Mouse (Mus musculus) G1E (cell line): Measurements from ENCODE around the gene Cadm1. TPM values are rescaled to one million over a fixed set of nuclear protein-coding genes. Genes with fewer than 3 reads are reported as not detected.

Source experiments
- ATAC-seq: 2 replicates; pipeline ENCODE4 v1.8.0; 2016; ENCODE audit warnings: mild to moderate bottlenecking; ENCODE audit not compliant: insufficient number of reproducible peaks, poor library complexity, low FRiP score, severe bottlenecking; ENCODE audit errors: extremely low read depth
- DNase-seq: peaks from one replicate; pipeline ENCODE4 v3.0.0; 2012; ENCODE audit warnings: low spot score
- H3K27me3 ChIP-seq: 2 replicates; pipeline ENCODE4 v1.6.1; 2012; ENCODE audit warnings: mild to moderate bottlenecking, low read length, inconsistent platforms; ENCODE audit not compliant: insufficient read depth
- H3K36me3 ChIP-seq: replicated peaks from 2 replicates; pipeline ENCODE3; 2012; ENCODE audit warnings: mild to moderate bottlenecking, inconsistent platforms
- H3K4me1 ChIP-seq: 2 replicates; pipeline ENCODE4 v1.6.1; 2012; ENCODE audit warnings: low read depth, low read length, inconsistent platforms, mixed read lengths; ENCODE audit not compliant: insufficient read depth
- H3K4me3 ChIP-seq: 2 replicates; pipeline ENCODE4 v1.5.1; 2012; ENCODE audit warnings: low read depth, mild to moderate bottlenecking, inconsistent platforms, low read length, moderate library complexity, mixed read lengths
- H3K9me3 ChIP-seq: replicated peaks from 2 replicates; pipeline ENCODE4 v1.6.1; 2012; ENCODE audit warnings: inconsistent platforms
- CTCF ChIP-seq: IDR thresholded peaks from 2 replicates; pipeline ENCODE4 v1.5.1; 2012; ENCODE audit warnings: low read depth, low read length, inconsistent platforms, mixed read lengths
- GATA1 ChIP-seq: IDR thresholded peaks from 2 replicates; pipeline ENCODE4 v1.6.1; 2012; ENCODE audit warnings: borderline replicate concordance, low read length, inconsistent platforms, mixed read lengths
- GATA2 ChIP-seq: IDR thresholded peaks from 2 replicates; pipeline ENCODE4 v1.6.1; 2012; ENCODE audit warnings: low read depth, low read length, inconsistent platforms, borderline replicate concordance
- POLR2AphosphoS5 ChIP-seq: IDR thresholded peaks from 2 replicates; pipeline ENCODE4 v1.6.1; 2012; ENCODE audit warnings: low read depth, low read length, inconsistent platforms; ENCODE audit not compliant: insufficient replicate concordance
- TAL1 ChIP-seq: conservative IDR thresholded peaks from 2 replicates; pipeline ENCODE4 v1.6.1; 2012; ENCODE audit warnings: low read depth, low read length, inconsistent platforms, mixed read lengths
- polyA plus RNA-seq: library from polyadenylated mRNA; stranded (reverse); fragments of >175 nt; gene quantifications from 2 replicates; pipeline ENCODE4 v1.2.3, GENCODE M21; 2012
- total RNA-seq, 2 experiments: library from RNA; stranded (forward) in 1 of 2; stranded (reverse) in 1 of 2; fragments of 200-1000 nt in 1 of 2; fragments of >200 nt in 1 of 2; fragmentation: Nextera tagmentation in 1 of 2; gene quantifications; 2 replicates each; pipeline ENCODE4 v1.2.3; 2014 to 2017

Gene Cadm1
- total and polyA plus RNA-seq, 3 experiments = 0.38 TPM; not detected in 2

GRCm38 (mm10) chr9:47634695-47635094 is 104.7 kb downstream of the Cadm1 start:
- ATAC-seq = no peak
- no peaks in the 10 kb centered on the region for H3K9me3 ChIP-seq
- TF ChIP-seq CTCF (no peak), GATA2 (no peak), TAL1 (no peak), GATA1 (no peak), POLR2AphosphoS5 (no peak)

GRCm38 (mm10) chr9:47642663-47643062 is 112.7 kb downstream of the Cadm1 start:
- ATAC-seq (no peak), DNase-seq (no peak)
- Histone ChIP-seq H3K27me3 (no peaks in the 10 kb centered on the region), H3K9me3 (no peaks in the 10 kb centered on the region), H3K4me3 (no peak overlapping the region), H3K36me3 (no peaks in the 10 kb centered on the region), H3K4me1 (no peaks in the 10 kb centered on the region)
- TF ChIP-seq POLR2AphosphoS5 (no peak), GATA2 (no peak)

More at GRCm38 (mm10) chr9:47634695-47635094, 104.7 kb downstream of the Cadm1 start:
- no peaks in the 10 kb centered on the region for H3K36me3 ChIP-seq
- H3K4me1 ChIP-seq = no peaks in the 10 kb centered on the region
- no peaks in the 10 kb centered on the region for H3K27me3 ChIP-seq
- DNase-seq = no peak
- no peak overlapping the region for H3K4me3 ChIP-seq

- DNase-seq (no peak), ATAC-seq (no peak)
- no peaks in the 10 kb centered on the region for H3K27me3 ChIP-seq
- no peaks in the 10 kb centered on the region for H3K4me1 ChIP-seq
- no peaks in the 10 kb centered on the region for H3K36me3 ChIP-seq
- no peak overlapping the region for H3K4me3 ChIP-seq
- no peak for TF ChIP-seq GATA1
- no peak for TF ChIP-seq POLR2AphosphoS5
- no peak for TF ChIP-seq CTCF
- no peak for TF ChIP-seq TAL1
- no peak for TF ChIP-seq GATA2
- H3K9me3 ChIP-seq = no peaks in the 10 kb centered on the region
Measured at GRCm38 (mm10) chr9:47645056-47645455, 115.1 kb downstream of the Cadm1 start.

GRCm38 (mm10) chr9:47651431-47651830 is 121.5 kb downstream of the Cadm1 start:
- ATAC-seq (no peak), DNase-seq (no peak)
- Histone ChIP-seq H3K4me3 (no peak overlapping the region), H3K9me3 (0 out of 2 replicates have a peak, but pooled peaks cover 3% of the 10 kb centered on the region), H3K27me3 (no peaks in the 10 kb centered on the region), H3K4me1 (no peaks in the 10 kb centered on the region), H3K36me3 (no peaks in the 10 kb centered on the region)
- no peak for TF ChIP-seq GATA2
- TF ChIP-seq CTCF = no peak
- no peak for TF ChIP-seq TAL1
- no peak for TF ChIP-seq POLR2AphosphoS5
- TF ChIP-seq GATA1 = no peak

GRCm38 (mm10) chr9:47652203-47652602 is 122.2 kb downstream of the Cadm1 start:
- H3K27me3 ChIP-seq = no peaks in the 10 kb centered on the region
- no peaks in the 10 kb centered on the region for H3K36me3 ChIP-seq
- no peak overlapping the region for H3K4me3 ChIP-seq
- H3K4me1 ChIP-seq = no peaks in the 10 kb centered on the region
- TF ChIP-seq CTCF (no peak), GATA1 (no peak), GATA2 (no peak), TAL1 (no peak), POLR2AphosphoS5 (no peak)
- no peak for ATAC-seq
- no peak for DNase-seq
- 0 out of 2 replicates have a peak, but pooled peaks cover 3% of the 10 kb centered on the region for H3K9me3 ChIP-seq

GRCm38 (mm10) chr9:47652936-47653335 is 123.0 kb downstream of the Cadm1 start:
- DNase-seq = no peak
- TF ChIP-seq CTCF (no peak), GATA2 (no peak), TAL1 (no peak), POLR2AphosphoS5 (no peak), GATA1 (no peak)
- no peak for ATAC-seq
- no peaks in the 10 kb centered on the region for H3K4me1 ChIP-seq
- no peaks in the 10 kb centered on the region for H3K27me3 ChIP-seq
- 0 out of 2 replicates have a peak, but pooled peaks cover 3% of the 10 kb centered on the region for H3K9me3 ChIP-seq
- H3K4me3 ChIP-seq = no peak overlapping the region
- no peaks in the 10 kb centered on the region for H3K36me3 ChIP-seq
